Mouse (Mus musculus) CH12F3 (cell line): ENCODE results near the gene Olfr599.
"Not testable (repeated sequence)": the region's sequence is repeated elsewhere in the genome, so short reads cannot be mapped to it uniquely, and the experiment has no call there.

Experiments
- in situ Hi-C: fragments of 300-500 bp; cut with MboI; formaldehyde crosslinking; loops from 2 replicates; pipeline ENCODE4 v1.14.3; 2020; ENCODE audit warnings: low sequenced_read_pairs

Gene Olfr599

DNA sequence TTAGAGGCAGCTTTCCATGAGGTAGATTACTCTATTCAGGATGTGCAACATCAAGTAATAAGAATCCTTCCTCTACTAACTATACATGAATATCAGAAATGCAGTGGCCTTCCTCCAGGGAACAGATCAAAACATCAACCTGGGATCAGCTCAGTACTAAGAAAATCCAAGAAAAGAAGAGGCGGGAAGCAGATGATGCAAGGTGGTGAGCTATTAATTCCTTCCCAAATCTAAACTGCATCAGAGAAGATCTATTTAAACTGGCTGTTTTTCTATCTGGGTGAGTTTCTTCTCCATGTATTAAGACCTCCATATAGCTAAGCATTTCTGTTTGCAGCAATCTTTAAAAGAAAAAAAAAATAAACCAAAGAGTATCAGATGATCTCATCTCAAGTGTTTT is at the start of gene Olfr599:
Gene Olfr599, plus strand, starts transcription at position 301 of the 400 bp plus-strand sequence.
- in situ Hi-C loops, result no loop called here

DNA sequence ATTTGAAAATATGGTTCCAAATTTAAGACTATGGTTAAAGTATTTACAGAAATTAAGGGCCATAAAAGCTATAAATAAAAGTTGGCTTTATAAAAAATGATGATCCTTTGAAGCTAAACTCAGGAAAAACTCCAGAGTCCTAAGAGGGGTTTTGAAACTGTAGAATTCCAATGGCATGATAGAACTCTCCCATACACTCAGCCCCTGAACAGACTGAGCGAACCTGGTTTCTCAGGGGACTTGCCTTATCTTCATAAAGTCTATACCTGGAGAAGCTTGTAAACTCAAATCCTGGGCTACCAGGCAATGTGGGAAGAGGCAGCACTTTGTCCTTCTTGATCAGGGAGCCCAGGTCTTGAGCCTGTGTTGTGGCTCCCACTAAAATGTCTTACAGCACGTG is 30.4 kb upstream of the Olfr599 start, which contains the start of gene Olfr596:
Gene Olfr596, plus strand, starts transcription at position 301 of the 400 bp plus-strand sequence.
- in situ Hi-C loops, result not testable (repeated sequence)

DNA sequence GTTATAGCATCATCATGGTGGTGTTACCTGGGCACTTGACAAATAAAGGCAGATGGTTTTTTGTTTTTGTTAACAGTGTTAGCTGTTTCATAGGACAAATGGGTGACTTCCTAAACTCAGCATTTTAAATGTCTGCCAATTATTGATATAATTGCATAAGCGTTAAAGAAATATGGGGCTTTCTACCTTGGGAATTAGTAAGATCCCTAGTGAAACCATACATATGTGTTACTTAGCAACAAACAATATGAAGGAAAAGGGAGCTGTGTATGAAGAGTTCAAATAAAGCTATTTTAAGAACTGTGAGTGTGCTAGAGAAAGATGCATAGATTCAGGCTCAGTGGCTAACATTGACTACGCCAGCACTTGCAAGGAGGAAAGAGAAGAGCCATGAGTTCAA is 19.7 kb upstream of the Olfr599 start, which contains the start of gene Olfr597:
Gene Olfr597, plus strand, starts transcription at position 301 of the 400 bp plus-strand sequence.
- in situ Hi-C loops, result not testable (repeated sequence)

DNA sequence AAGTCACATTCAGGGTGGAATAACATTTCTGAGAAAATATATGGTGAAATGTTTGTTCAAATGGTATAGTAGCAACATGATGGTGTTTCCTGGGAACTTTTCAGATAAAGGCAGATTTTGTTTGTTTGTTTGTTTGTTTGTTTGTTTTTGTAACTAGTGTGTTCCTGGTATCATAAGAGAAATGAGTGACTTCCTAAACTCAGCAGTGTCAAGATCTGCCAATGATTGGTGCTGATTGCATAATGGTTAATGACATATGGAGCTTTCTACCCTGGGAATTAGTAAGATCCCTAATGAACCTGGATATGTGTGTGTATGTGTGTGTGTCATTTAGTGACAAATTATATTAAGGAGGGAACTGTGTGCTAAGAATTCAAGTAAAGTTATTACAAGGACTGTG is 12.4 kb upstream of the Olfr599 start, which contains the start of gene Olfr598:
Gene Olfr598, plus strand, starts transcription at position 301 of the 400 bp plus-strand sequence.
- in situ Hi-C loops, result no loop called here

DNA sequence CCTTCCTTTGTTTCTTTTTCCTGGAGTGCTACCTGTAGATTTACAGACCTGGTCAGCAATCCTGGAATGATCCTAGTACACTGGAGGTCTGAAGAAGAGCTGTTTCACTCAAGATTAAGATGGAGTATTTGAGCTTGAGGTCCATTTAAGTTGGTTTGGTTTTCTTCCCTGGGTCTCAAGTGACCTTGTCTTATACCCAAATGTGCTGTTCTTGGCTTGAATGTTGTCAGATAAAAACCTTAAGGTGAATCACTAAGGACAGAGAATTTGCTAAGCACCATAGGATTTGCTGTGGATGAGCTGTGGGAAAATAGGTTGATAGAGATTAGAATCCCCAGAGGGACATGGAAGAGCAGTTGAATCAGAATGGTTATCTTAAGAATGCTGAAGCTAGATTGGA is 13.9 kb downstream of the Olfr599 start, which contains the start of gene Olfr600:
Gene Olfr600, minus strand, starts transcription at position 101 of the 400 bp plus-strand sequence.
- in situ Hi-C loops, result no loop called here

DNA sequence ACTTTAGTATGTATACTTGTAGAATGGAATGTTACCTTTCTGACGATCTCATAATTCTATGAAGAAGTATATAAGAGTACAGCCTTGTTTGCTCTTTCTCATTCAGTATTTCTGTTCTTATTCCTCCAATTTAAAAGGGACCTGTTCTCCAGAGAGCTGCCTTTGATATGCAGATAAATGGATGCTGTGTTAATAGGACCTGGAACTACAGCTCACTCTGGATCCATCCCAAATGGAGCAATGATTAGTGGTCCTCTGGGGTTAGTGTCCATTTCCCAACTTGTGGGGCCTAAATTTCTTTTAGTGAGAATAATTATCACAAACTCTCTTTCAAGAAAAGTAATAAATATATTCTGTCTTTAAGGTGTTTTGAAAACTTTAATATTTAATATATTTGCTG is 26.8 kb downstream of the Olfr599 start, which contains the start of gene Olfr601:
Gene Olfr601, minus strand, starts transcription at position 101 of the 400 bp plus-strand sequence.
- in situ Hi-C loops, result no loop called here

DNA sequence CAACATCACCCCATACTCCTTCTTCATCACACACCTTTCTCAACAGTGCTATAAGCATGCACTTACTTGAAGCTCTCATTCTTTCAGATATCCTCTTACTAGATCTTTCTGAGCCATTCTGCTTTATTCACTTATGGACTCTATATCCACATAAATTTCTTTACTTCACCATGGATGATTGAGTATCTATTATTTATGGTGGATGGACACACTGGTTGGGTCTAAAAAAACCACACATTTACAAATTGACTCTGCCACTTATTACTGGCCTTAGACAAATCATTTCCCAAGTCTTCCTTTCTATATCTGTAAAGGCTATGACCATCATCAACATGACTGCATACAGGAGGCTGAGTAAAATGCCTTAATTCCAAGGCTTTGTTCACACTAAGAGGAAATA is 50.4 kb downstream of the Olfr599 start, which contains the start of gene Olfr603:
Gene Olfr603, minus strand, starts transcription at position 101 of the 400 bp plus-strand sequence.
- in situ Hi-C loops, result no loop called here
